Mouse (Mus musculus) heart, adult 2 months (tissue): ENCODE data around the gene Cby1.
"Not testable (repeated sequence)": the region's sequence is repeated elsewhere in the genome, so short reads cannot be mapped to it uniquely, and the experiment has no call there.

Experiments
- CTCF ChIP-seq: fragments of 200-600 bp; IDR thresholded peaks from 2 replicates; pipeline ENCODE4 v1.8.1; 2022; ENCODE audit warnings: antibody characterized with exemption, mild to moderate bottlenecking, moderate library complexity
- EP300 ChIP-seq: fragments of 200-500 bp; IDR thresholded peaks from 2 replicates; pipeline ENCODE4 v1.6.1; 2011; ENCODE audit warnings: low read depth, low read length, control low read depth; ENCODE audit not compliant: insufficient read depth
- POLR2A ChIP-seq: fragments of 200-500 bp; IDR thresholded peaks from 2 replicates; pipeline ENCODE4 v1.6.1; 2011; ENCODE audit warnings: mild to moderate bottlenecking, low read depth, low read length, control low read depth; ENCODE audit not compliant: insufficient read depth

DNA sequence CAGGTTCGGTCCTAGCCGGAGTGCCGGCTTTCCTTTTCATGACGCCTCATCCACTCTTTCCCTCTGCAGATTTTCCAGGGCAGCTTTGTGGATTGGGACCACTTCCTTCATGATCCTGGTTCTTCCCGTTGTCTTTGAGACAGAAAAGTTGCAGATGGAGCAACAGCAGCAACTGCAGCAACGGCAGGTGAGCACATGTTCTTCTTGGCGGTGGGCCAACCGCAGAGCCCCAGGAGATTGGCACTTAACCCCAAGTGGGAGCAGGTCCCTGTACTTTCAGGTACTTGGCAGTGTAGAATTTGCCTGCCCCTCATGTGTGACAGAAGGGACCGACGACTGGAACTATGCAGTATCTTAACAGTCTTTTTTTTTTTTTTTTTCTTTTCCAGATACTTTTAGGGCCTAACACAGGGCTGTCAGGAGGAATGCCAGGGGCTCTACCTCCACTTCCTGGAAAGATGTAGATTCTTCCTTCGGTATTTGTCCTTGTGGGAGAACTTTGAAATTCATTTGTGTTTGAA, 12.9 kb downstream of the Cby1 start:
- TF ChIP-seq CTCF, POLR2A, EP300: not testable (repeated sequence)
